Mouse (Mus musculus): ENCODE results near the gene Cyp1b1. TPM values are rescaled to one million over a fixed set of nuclear protein-coding genes. Genes with fewer than 3 reads are reported as not detected.

The Cyp1b1 gene
- polyA plus RNA-seq, 1 experiment = 35.0 TPM

DNA sequence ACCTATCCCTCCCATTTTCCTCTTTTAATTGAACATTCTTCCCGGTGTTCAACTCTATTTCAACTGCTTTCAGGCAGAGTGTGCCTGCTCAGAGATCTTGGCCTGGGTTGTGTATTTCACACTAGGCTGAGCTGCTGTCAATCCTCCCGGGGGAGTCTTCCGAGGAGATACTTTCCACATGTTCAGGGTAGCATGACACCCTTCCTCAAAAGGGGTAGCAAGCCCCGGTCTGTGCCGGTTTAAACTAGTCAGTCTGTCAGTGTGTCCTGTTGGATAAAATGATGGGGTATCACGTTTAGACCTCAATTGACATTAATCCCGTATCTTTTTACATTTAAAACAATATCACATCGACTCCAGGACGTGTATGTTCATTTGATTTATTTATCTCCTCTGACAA lies 57.1 kb downstream of the Cyp1b1 start:
- no peak for DNase-seq (ENCODE audit: low read depth in 1 of 2, low spot score in 2 of 2)
- Histone ChIP-seq H3K4me1 (ENCODE audit: control insufficient read depth, insufficient read depth, insufficient read length) (no peaks in the 10 kb centered on the region), H3K4me3 (ENCODE audit: extremely low read depth, insufficient read depth, insufficient read length) (no peak overlapping the region), H3K36me3 (ENCODE audit: control insufficient read depth, insufficient read depth, low read length) (no peaks in the 10 kb centered on the region), H3K27me3 (ENCODE audit: control insufficient read depth, insufficient read depth, low read length) (no peaks in the 10 kb centered on the region), H3K27ac (ENCODE audit: insufficient read depth, low read length) (no peak overlapping the region)
- WGBS = 82% methylated on average over 9 of the region's 9 CpGs
- TF ChIP-seq CTCF (IDR thresholded peaks at IDR 0.05; ENCODE audit: extremely low read depth, insufficient read depth, insufficient read length, insufficient replicate concordance) (no peak), POLR2A (IDR thresholded peaks at IDR 0.05; ENCODE audit: low read depth, low read length) (no peak)

DNA sequence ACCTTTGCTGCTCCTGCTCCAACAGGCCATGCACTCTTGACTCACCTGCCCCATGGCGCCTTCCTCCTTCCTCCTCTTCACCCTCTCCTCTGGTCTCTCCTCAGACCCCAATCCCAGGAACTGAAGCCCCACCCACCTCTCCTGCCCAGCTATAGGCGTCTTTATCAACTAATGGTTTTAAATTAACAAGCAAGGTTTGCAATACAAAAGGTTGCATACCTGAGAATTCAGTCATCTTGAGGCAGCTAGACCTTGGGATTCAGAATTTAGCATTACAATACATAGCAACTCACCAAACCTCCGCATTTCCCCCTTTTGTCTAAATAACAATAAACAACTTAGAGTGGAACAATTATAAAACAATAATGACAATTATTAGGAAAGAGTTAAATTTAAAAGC lies 60.7 kb downstream of the Cyp1b1 start:
- H3K4me1 ChIP-seq (ENCODE audit: control insufficient read depth, insufficient read depth, insufficient read length) = no peaks in the 10 kb centered on the region
- H3K36me3 ChIP-seq (ENCODE audit: control insufficient read depth, insufficient read depth, low read length) = no peaks in the 10 kb centered on the region
- no peak for DNase-seq (ENCODE audit: low read depth in 1 of 2, low spot score in 2 of 2)
- no peak overlapping the region for H3K27ac ChIP-seq (ENCODE audit: insufficient read depth, low read length)
- WGBS = 93% methylated on average over 3 of the region's 3 CpGs
- TF ChIP-seq CTCF (IDR thresholded peaks at IDR 0.05; ENCODE audit: extremely low read depth, insufficient read depth, insufficient read length, insufficient replicate concordance) (no peak), POLR2A (IDR thresholded peaks at IDR 0.05; ENCODE audit: low read depth, low read length) (no peak)
- no peak overlapping the region for H3K4me3 ChIP-seq (ENCODE audit: extremely low read depth, insufficient read depth, insufficient read length)
- no peaks in the 10 kb centered on the region for H3K27me3 ChIP-seq (ENCODE audit: control insufficient read depth, insufficient read depth, low read length)

DNA sequence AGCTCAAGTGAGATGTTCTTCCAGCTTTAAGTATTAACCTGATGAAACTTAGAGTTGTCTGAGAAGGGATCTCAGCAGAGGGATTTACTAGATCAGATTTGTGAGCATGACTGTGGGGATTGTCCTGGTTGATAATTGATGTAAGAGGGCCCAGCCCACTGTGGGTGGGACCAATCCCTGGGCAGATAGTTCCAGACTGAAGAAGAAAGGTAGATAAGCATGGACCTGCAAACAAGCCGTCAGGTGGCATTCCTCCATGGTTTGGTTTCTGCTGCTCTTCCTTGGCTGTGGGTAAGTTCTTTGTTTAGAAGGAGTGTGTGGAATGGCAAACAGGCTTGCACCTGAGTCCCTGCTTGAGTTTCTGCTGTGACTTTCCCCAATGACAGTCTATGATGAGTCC lies 61.7 kb downstream of the Cyp1b1 start:
- Histone ChIP-seq H3K27me3 (ENCODE audit: control insufficient read depth, insufficient read depth, low read length) (no peaks in the 10 kb centered on the region), H3K27ac (ENCODE audit: insufficient read depth, low read length) (no peak overlapping the region), H3K4me3 (ENCODE audit: extremely low read depth, insufficient read depth, insufficient read length) (no peak overlapping the region), H3K4me1 (ENCODE audit: control insufficient read depth, insufficient read depth, insufficient read length) (no peaks in the 10 kb centered on the region), H3K36me3 (ENCODE audit: control insufficient read depth, insufficient read depth, low read length) (no peaks in the 10 kb centered on the region)
- TF ChIP-seq CTCF (IDR thresholded peaks at IDR 0.05; ENCODE audit: extremely low read depth, insufficient read depth, insufficient read length, insufficient replicate concordance) = no peak
- TF ChIP-seq POLR2A (IDR thresholded peaks at IDR 0.05; ENCODE audit: low read depth, low read length) = no peak
- WGBS = 86% methylated on average over 1 of the region's 1 CpGs
- no peak for DNase-seq (ENCODE audit: low read depth in 1 of 2, low spot score in 2 of 2)

Other genes with a start within 250 kb of the Cyp1b1 start
- 0.39 and 0.49 TPM in 2 replicates for gene Rmdn2, start 103.2 kb downstream of the Cyp1b1 start, polyA plus RNA-seq (2012; rRNA removed)
- 4.5 and 6.4 TPM in 2 replicates for gene Atl2, start 181.1 kb upstream of the Cyp1b1 start, polyA plus RNA-seq (2012; rRNA removed)